Mouse (Mus musculus) intestine, postnatal 0 days (tissue): Measurements from ENCODE around the gene B3galt1. TPM values are rescaled to one million over a fixed set of nuclear protein-coding genes. Genes with fewer than 3 reads are reported as not detected.

Experiments used
- ATAC-seq: fragments of 200-750 bp; cut with Nextera tagmentation; 2 replicates; pipeline ENCODE4 v1.8.0; 2017; ENCODE audit warnings: mild to moderate bottlenecking, moderate TSS enrichment, moderate library complexity
- H3K27ac ChIP-seq: fragments of 300-500 bp; sonication (generic); 2 replicates; pipeline ENCODE4 v1.5.1; 2014; ENCODE audit warnings: mild to moderate bottlenecking, low read depth, low read length, moderate library complexity
- H3K27me3 ChIP-seq: fragments of 300-500 bp; sonication (generic); replicated peaks from 2 replicates; pipeline ENCODE4 v1.6.1; 2014; ENCODE audit warnings: low read length, mixed read lengths; ENCODE audit not compliant: control insufficient read depth, insufficient read depth
- H3K36me3 ChIP-seq: fragments of 300-500 bp; sonication (generic); 2 replicates; pipeline ENCODE4 v1.6.1; 2014; ENCODE audit warnings: mild to moderate bottlenecking, moderate library complexity; ENCODE audit not compliant: control insufficient read depth, insufficient read depth
- H3K4me1 ChIP-seq: fragments of 300-500 bp; sonication (generic); replicated peaks from 2 replicates; pipeline ENCODE4 v1.6.1; 2014; ENCODE audit warnings: antibody characterized with exemption, low read length, mixed read lengths; ENCODE audit not compliant: control insufficient read depth, insufficient read depth
- H3K4me2 ChIP-seq: fragments of 300-500 bp; sonication (generic); replicated peaks from 2 replicates; pipeline ENCODE4 v1.6.1; 2014; ENCODE audit warnings: low read depth, mild to moderate bottlenecking, moderate library complexity
- H3K4me3 ChIP-seq: fragments of 300-500 bp; sonication (generic); 2 replicates; pipeline ENCODE4 v1.5.1; 2014; ENCODE audit warnings: low read depth, low read length
- H3K9ac ChIP-seq: fragments of 300-500 bp; sonication (generic); 2 replicates; pipeline ENCODE4 v1.6.1; 2014; ENCODE audit warnings: mild to moderate bottlenecking, low read depth, low read length
- H3K9me3 ChIP-seq: fragments of 300-500 bp; sonication (generic); 2 replicates; pipeline ENCODE4 v1.6.1; 2016; ENCODE audit warnings: mixed run types; ENCODE audit not compliant: control insufficient read depth
- CTCF ChIP-seq: sonication (generic); IDR thresholded peaks from 2 replicates; pipeline ENCODE4 v1.5.1; 2016; ENCODE audit warnings: low read depth, mild to moderate bottlenecking, control low read depth, antibody characterized with exemption, moderate library complexity
- WGBS: fragments of 180-500 bp; shearing (Covaris S2); extraction: QIAGEN DNeasy Blood & Tissue Kit; methylation state at CpG from one replicate; pipeline ENCODE4 v1.1.7; 2014; 5-methylcytosine and 5-hydroxymethylcytosine counted together
- polyA plus RNA-seq: library from polyadenylated mRNA; unstranded; fragments of >200 nt; fragmentation: Nextera tagmentation; extraction: Ambion mirVana; gene quantifications from 2 replicates; pipeline ENCODE4 v1.2.1, GENCODE M21; 2015

The B3galt1 gene
- polyA plus RNA-seq, 1 experiment from 2014 or later, result 1.3 TPM

DNA sequence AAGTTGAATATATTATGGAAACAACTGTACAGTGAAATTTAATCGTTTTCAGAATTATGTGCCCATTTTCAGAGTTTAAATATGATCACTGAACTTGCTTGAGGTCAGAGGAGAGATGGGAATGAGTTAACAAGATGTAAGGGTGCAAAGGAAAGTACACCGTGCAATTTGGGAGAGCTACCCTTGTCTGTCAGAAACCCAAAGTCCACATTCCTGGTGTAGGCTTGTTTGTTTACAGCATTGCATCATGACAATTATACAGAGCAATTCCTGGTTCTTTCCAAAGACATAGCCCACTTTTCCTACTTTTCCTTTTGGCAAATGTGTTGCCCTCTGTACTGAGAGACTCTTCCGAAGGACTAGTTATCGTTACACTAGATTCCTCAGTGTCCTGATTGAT lies 390.5 kb downstream of the B3galt1 start:
- H3K4me3 ChIP-seq, result no peak overlapping the region
- no peak overlapping the region for H3K9ac ChIP-seq
- ATAC-seq, result no peak
- H3K4me1 ChIP-seq, result no peaks in the 10 kb centered on the region
- H3K4me2 ChIP-seq, result no peak overlapping the region
- H3K9me3 ChIP-seq, result no peaks in the 10 kb centered on the region
- H3K27me3 ChIP-seq, result no peaks in the 10 kb centered on the region
- no peak overlapping the region for H3K27ac ChIP-seq
- WGBS, result 84% methylated on average over 4 of the region's 4 CpGs
- no peaks in the 10 kb centered on the region for H3K36me3 ChIP-seq
- TF ChIP-seq CTCF, result no peak

DNA sequence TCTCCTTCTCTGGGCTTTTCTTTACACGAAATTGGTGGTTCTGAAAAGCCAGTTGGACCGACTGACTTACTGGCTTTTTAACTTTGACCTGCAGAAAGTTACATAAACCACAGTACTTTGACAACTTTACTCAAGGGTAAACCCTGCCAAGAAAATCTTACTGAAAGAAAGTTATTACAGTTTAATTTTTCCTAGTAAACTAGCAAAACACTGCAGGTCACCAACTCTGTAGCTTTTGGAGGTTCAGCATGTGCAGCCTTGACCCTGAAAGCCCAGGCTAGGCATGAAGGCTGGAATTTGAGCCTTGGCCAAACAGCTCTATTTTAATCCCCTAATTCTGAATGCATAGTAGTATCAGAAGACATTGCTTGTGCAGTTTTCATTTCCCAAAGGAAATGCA lies 391.9 kb downstream of the B3galt1 start:
- Histone ChIP-seq H3K4me2 (no peak overlapping the region), H3K4me1 (no peaks in the 10 kb centered on the region), H3K4me3 (no peak overlapping the region), H3K27ac (no peak overlapping the region), H3K9me3 (no peaks in the 10 kb centered on the region), H3K36me3 (no peaks in the 10 kb centered on the region), H3K9ac (no peak overlapping the region), H3K27me3 (no peaks in the 10 kb centered on the region)
- ATAC-seq, result no peak
- 62% methylated on average over 2 of the region's 2 CpGs for WGBS
- no peak for TF ChIP-seq CTCF

- Histone ChIP-seq H3K4me3 (no peak overlapping the region), H3K27me3 (no peaks in the 10 kb centered on the region), H3K9me3 (no peaks in the 10 kb centered on the region), H3K4me1 (no peaks in the 10 kb centered on the region), H3K36me3 (no peaks in the 10 kb centered on the region), H3K4me2 (no peak overlapping the region), H3K9ac (no peak overlapping the region), H3K27ac (no peak overlapping the region)
- no peak for ATAC-seq
- no peak for TF ChIP-seq CTCF
- WGBS, result 55% methylated on average over 2 of the region's 2 CpGs
Measured at GRCm38 (mm10) chr2:67960711-67961110, 395.0 kb downstream of the B3galt1 start.

GRCm38 (mm10) chr2:67968812-67969211 lies 403.1 kb downstream of the B3galt1 start:
- TF ChIP-seq CTCF, result no peak
- no peak overlapping the region for H3K27ac ChIP-seq
- no peak for ATAC-seq
- H3K4me3 ChIP-seq, result no peak overlapping the region
- no peaks in the 10 kb centered on the region for H3K4me1 ChIP-seq
- H3K4me2 ChIP-seq, result no peak overlapping the region
- H3K9me3 ChIP-seq, result no peaks in the 10 kb centered on the region
- no peak overlapping the region for H3K9ac ChIP-seq
- H3K27me3 ChIP-seq, result no peaks in the 10 kb centered on the region
- no peaks in the 10 kb centered on the region for H3K36me3 ChIP-seq

- Histone ChIP-seq H3K27ac (no peak overlapping the region), H3K4me1 (no peaks in the 10 kb centered on the region), H3K4me3 (no peak overlapping the region), H3K9me3 (no peaks in the 10 kb centered on the region), H3K9ac (no peak overlapping the region), H3K36me3 (no peaks in the 10 kb centered on the region), H3K4me2 (no peak overlapping the region), H3K27me3 (no peaks in the 10 kb centered on the region)
- no peak for TF ChIP-seq CTCF
- WGBS, result 77% methylated on average over 7 of the region's 7 CpGs
- no peak for ATAC-seq
Measured at GRCm38 (mm10) chr2:67971091-67971490, 405.4 kb downstream of the B3galt1 start.

DNA sequence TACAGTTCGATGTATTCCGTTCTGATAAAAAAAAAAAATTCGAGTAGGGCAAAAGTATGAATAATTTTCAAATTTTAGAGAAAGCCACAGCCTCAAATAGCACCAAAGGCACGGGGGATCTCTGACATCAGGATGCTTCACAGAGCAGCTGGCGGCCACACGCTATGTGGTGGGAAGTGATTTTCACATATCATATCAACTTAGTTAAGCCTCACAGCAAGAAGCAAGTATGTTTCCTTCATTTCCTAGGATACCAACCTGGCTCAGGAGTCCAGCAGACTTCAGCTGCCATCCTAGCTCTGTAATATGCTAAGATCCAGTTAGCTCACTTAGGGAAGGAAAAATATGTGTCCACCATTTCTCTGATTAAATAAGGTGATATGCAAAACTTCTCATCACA lies 405.9 kb downstream of the B3galt1 start:
- Histone ChIP-seq H3K36me3 (no peaks in the 10 kb centered on the region), H3K4me3 (no peak overlapping the region), H3K9ac (no peak overlapping the region), H3K27ac (no peak overlapping the region), H3K4me1 (no peaks in the 10 kb centered on the region), H3K4me2 (no peak overlapping the region), H3K27me3 (no peaks in the 10 kb centered on the region), H3K9me3 (no peaks in the 10 kb centered on the region)
- 77% methylated on average over 6 of the region's 6 CpGs for WGBS
- ATAC-seq, result no peak
- TF ChIP-seq CTCF, result no peak

- Histone ChIP-seq H3K4me1 (no peaks in the 10 kb centered on the region), H3K27me3 (no peaks in the 10 kb centered on the region), H3K4me2 (no peak overlapping the region), H3K36me3 (no peaks in the 10 kb centered on the region), H3K4me3 (no peak overlapping the region), H3K9ac (no peak overlapping the region), H3K9me3 (no peaks in the 10 kb centered on the region), H3K27ac (no peak overlapping the region)
- no peak for ATAC-seq
- no peak for TF ChIP-seq CTCF
Measured at GRCm38 (mm10) chr2:67975764-67976163, 410.1 kb downstream of the B3galt1 start.
